Mouse (Mus musculus): ENCODE measurements at regions not wholly inside any gene's neighbourhood (a gene's known extent, or its start where the extent isn't known, plus 50 kb on each side); places are given as distances from the start of the nearest gene placed in this dataset.

GRCm38 (mm10) chr15:56807611-56808010, 669.8 kb downstream of the Slc22a22 start:
- no peak for TF ChIP-seq MAFK (IDR thresholded peaks at IDR 0.05; ENCODE audit: insufficient read depth, low read depth, low read length)
- no peak for TF ChIP-seq ZC3H11A (IDR thresholded peaks at IDR 0.05; ENCODE audit: borderline replicate concordance, low read depth, low read length)

Measured in ES-E14 (cell line).